Mouse (Mus musculus): Measurements from ENCODE around the gene Snx1. TPM values are rescaled to one million over a fixed set of nuclear protein-coding genes. Genes with fewer than 3 reads are reported as not detected.
A peak's percentile ranks its signal among the peaks of the same experiment; 100 is the strongest.

Gene Snx1
- total RNA-seq, 1 experiment: 42.4 TPM

DNA sequence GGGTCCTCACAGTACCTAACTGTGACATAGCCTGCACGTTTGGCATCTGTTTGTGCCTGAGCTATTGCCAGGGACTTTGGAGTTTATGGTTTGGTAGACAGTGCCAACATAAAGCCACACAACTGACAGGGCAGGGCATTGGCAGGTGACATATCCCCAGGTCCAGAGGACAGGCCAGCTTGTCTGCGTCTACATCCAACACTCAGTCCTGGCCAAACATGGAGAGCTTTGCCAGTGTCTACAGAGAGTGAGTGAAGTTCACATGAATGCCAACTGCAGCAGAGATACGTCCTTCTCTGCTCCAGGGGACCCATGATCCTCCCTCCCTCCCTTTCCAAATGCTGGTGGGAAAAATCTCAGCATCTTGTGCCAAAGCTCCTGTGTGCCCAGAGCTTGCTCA lies 42.2 kb downstream of the Snx1 start:
- Histone ChIP-seq H3K4me1 (ENCODE audit: control insufficient read depth in 2 of 2, insufficient read depth in 2 of 2, low read length in 2 of 2, poor library complexity in 1 of 2) (peaks cover 0 to 2% of the 10 kb centered on the region in 2 experiments; a peak in 1 of 4 replicates), H3K36me3 (ENCODE audit: control insufficient read depth, insufficient read depth, low read length, poor library complexity, severe bottlenecking) (no peaks in the 10 kb centered on the region), H3K4me3 (ENCODE audit: insufficient read depth in 1 of 2, low read depth in 1 of 2, low read length in 2 of 2, poor library complexity in 1 of 2, severe bottlenecking in 1 of 2) (no peak overlapping the region), H3K9me3 (ENCODE audit: control insufficient read depth, insufficient read depth, low read depth, low read length) (no peaks in the 10 kb centered on the region), H3K27ac (ENCODE audit: insufficient read depth, low read depth, low read length, poor library complexity, severe bottlenecking) (no peak overlapping the region), H3K9ac (ENCODE audit: insufficient read depth, low read depth, low read length, poor library complexity, severe bottlenecking) (no peak overlapping the region)
- TF ChIP-seq CHD2 (IDR thresholded peaks at IDR 0.05; ENCODE audit: low read depth, low read length) (no peak), HCFC1 (IDR thresholded peaks at IDR 0.05; ENCODE audit: borderline replicate concordance, insufficient read depth, low read length) (no peak), MAFK (IDR thresholded peaks at IDR 0.05; ENCODE audit: insufficient read depth, low read depth, low read length) (no peak), ZC3H11A (IDR thresholded peaks at IDR 0.05; ENCODE audit: borderline replicate concordance, low read depth, low read length) (no peak), ZNF384 (IDR thresholded peaks at IDR 0.05; ENCODE audit: low read depth, low read length) (no peak)
- in situ Hi-C loops (cut with MboI; ENCODE audit: low sequenced_read_pairs in 2 of 2, unreplicated experiment in 2 of 2): no loop called here
- no peak for DNase-seq (ENCODE audit: low read depth, low spot score)

DNA sequence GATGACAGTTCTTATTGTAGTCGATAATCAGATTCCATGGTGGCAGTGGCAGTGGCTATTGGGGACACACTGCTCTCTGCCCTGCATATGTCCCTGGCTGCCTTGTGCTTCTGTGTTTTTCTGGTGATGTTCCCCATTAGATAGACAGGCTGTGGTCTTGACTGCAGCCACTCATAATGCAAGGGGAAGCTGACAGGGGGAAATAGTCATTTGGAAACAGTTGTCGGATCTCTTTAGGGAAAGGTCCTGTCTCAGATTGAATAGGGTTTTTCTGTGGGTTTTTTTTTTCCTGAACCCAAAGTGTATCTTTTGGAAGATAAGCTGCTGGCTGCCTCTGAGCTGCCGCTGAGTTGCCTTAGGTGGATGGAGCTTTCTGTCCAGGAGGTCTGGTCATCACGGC lies 44.4 kb downstream of the Snx1 start:
- no peak overlapping the region for H3K27ac ChIP-seq (ENCODE audit: insufficient read depth, low read depth, low read length, poor library complexity, severe bottlenecking)
- TF ChIP-seq ZC3H11A (IDR thresholded peaks at IDR 0.05; ENCODE audit: borderline replicate concordance, low read depth, low read length) (no peak), ZNF384 (IDR thresholded peaks at IDR 0.05; ENCODE audit: low read depth, low read length) (no peak), CHD2 (IDR thresholded peaks at IDR 0.05; ENCODE audit: low read depth, low read length) (no peak), MAFK (IDR thresholded peaks at IDR 0.05; ENCODE audit: insufficient read depth, low read depth, low read length) (no peak), HCFC1 (IDR thresholded peaks at IDR 0.05; ENCODE audit: borderline replicate concordance, insufficient read depth, low read length) (no peak)
- in situ Hi-C loops (cut with MboI; ENCODE audit: low sequenced_read_pairs in 2 of 2, unreplicated experiment in 2 of 2): no loop called here
- peaks cover 3 to 4% of the 10 kb centered on the region in 2 experiments; a peak in 2 of 4 replicates for H3K4me1 ChIP-seq (ENCODE audit: control insufficient read depth in 2 of 2, insufficient read depth in 2 of 2, low read length in 2 of 2, poor library complexity in 1 of 2)
- H3K36me3 ChIP-seq (ENCODE audit: control insufficient read depth, insufficient read depth, low read length, poor library complexity, severe bottlenecking): no peaks in the 10 kb centered on the region
- DNase-seq (ENCODE audit: low read depth, low spot score): no peak
- H3K9me3 ChIP-seq (ENCODE audit: control insufficient read depth, insufficient read depth, low read depth, low read length): no peaks in the 10 kb centered on the region
- H3K9ac ChIP-seq (ENCODE audit: insufficient read depth, low read depth, low read length, poor library complexity, severe bottlenecking): no peak overlapping the region
- no peak overlapping the region for H3K4me3 ChIP-seq (ENCODE audit: insufficient read depth in 1 of 2, low read depth in 1 of 2, low read length in 2 of 2, poor library complexity in 1 of 2, severe bottlenecking in 1 of 2)

DNA sequence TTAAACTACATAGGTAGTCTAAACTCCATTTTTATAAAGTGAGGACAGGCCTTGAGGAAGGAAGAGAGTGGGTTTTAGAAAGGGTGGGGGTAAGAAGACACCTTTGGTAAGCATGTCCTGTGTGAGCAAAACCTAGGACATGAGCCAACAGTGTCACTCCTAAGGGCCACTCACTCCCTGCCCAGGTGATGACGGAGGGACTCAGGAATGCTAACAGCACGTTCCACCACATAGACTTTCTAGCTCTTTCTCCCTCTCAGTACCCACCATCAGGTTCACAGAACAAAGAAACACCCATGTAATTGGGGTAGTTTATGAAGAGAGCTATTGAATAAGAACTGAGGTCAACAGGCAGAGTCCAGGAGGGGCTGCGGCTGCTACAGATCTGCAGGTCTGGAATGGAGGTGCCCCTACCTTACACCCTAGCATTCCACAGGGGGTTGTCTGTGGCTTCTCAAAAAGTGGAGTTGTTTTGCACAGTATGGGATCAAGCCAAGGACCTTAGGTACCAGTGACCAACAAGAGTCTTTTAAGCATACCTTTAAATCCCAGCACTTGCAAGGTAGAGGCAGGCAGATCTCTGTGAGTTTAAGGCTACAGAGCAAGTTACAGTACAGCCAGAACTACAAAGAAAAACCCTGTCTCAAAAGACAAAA lies 45.5 kb downstream of the Snx1 start:
- in situ Hi-C loops (cut with MboI; ENCODE audit: low sequenced_read_pairs in 2 of 2, unreplicated experiment in 2 of 2): no loop called here
- Histone ChIP-seq H3K9ac (ENCODE audit: insufficient read depth, low read depth, low read length, poor library complexity, severe bottlenecking) (no peak overlapping the region), H3K4me3 (ENCODE audit: insufficient read depth in 1 of 2, low read depth in 1 of 2, low read length in 2 of 2, poor library complexity in 1 of 2, severe bottlenecking in 1 of 2) (no peak overlapping the region), H3K36me3 (ENCODE audit: control insufficient read depth, insufficient read depth, low read length, poor library complexity, severe bottlenecking) (no peaks in the 10 kb centered on the region), H3K27ac (ENCODE audit: insufficient read depth, low read depth, low read length, poor library complexity, severe bottlenecking) (no peak overlapping the region), H3K4me1 (ENCODE audit: control insufficient read depth in 2 of 2, insufficient read depth in 2 of 2, low read length in 2 of 2, poor library complexity in 1 of 2) (peaks cover 3% of the 10 kb centered on the region in 2 experiments; a peak in 2 of 4 replicates), H3K9me3 (ENCODE audit: control insufficient read depth, insufficient read depth, low read depth, low read length) (no peaks in the 10 kb centered on the region)
- no peak for DNase-seq (ENCODE audit: low read depth, low spot score)
- TF ChIP-seq CHD2 (IDR thresholded peaks at IDR 0.05; ENCODE audit: low read depth, low read length): no peak
- TF ChIP-seq MAFK (IDR thresholded peaks at IDR 0.05; ENCODE audit: insufficient read depth, low read depth, low read length): no peak
- TF ChIP-seq ZC3H11A (IDR thresholded peaks at IDR 0.05; ENCODE audit: borderline replicate concordance, low read depth, low read length): no peak
- TF ChIP-seq ZNF384 (IDR thresholded peaks at IDR 0.05; ENCODE audit: low read depth, low read length): no peak
- TF ChIP-seq HCFC1 (IDR thresholded peaks at IDR 0.05; ENCODE audit: borderline replicate concordance, insufficient read depth, low read length): no peak

DNA sequence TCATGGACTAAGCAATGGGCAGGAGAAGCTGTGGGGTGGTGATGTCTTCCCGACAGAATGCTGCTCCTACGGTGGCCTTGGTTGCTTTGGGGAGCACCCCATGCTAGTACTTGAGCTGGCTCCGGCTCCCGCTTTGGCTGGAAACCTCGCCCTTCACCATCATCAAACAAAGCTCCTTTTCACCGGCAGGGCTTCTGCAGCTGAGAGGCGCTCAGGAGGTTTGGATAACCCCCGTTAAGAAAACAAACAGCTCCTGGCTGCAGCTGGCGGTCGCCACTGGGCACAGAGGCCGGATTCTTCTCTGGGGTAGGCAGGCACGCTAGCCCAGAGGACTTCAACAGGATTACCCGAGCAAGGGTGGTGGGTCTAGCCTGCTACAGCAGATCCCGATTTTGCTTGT lies 47.9 kb downstream of the Snx1 start:
- no peak for TF ChIP-seq ZNF384 (IDR thresholded peaks at IDR 0.05; ENCODE audit: low read depth, low read length)
- TF ChIP-seq MAFK (IDR thresholded peaks at IDR 0.05; ENCODE audit: insufficient read depth, low read depth, low read length): no peak
- TF ChIP-seq CHD2 (IDR thresholded peaks at IDR 0.05; ENCODE audit: low read depth, low read length): no peak
- no peak for TF ChIP-seq HCFC1 (IDR thresholded peaks at IDR 0.05; ENCODE audit: borderline replicate concordance, insufficient read depth, low read length)
- no peak for TF ChIP-seq ZC3H11A (IDR thresholded peaks at IDR 0.05; ENCODE audit: borderline replicate concordance, low read depth, low read length)
- H3K9me3 ChIP-seq (ENCODE audit: control insufficient read depth, insufficient read depth, low read depth, low read length): no peaks in the 10 kb centered on the region
- peaks cover 2 to 3% of the 10 kb centered on the region in 2 experiments; a peak in 1 of 4 replicates for H3K4me1 ChIP-seq (ENCODE audit: control insufficient read depth in 2 of 2, insufficient read depth in 2 of 2, low read length in 2 of 2, poor library complexity in 1 of 2)
- in situ Hi-C loops (cut with MboI; ENCODE audit: low sequenced_read_pairs in 2 of 2, unreplicated experiment in 2 of 2): no loop called here
- no peak for DNase-seq (ENCODE audit: low read depth, low spot score)
- H3K4me3 ChIP-seq (ENCODE audit: insufficient read depth in 1 of 2, low read depth in 1 of 2, low read length in 2 of 2, poor library complexity in 1 of 2, severe bottlenecking in 1 of 2): no peak overlapping the region
- H3K9ac ChIP-seq (ENCODE audit: insufficient read depth, low read depth, low read length, poor library complexity, severe bottlenecking): 0 out of 2 replicates have a peak overlapping the region, but pooled peaks have one; percentile 32
- H3K36me3 ChIP-seq (ENCODE audit: control insufficient read depth, insufficient read depth, low read length, poor library complexity, severe bottlenecking): no peaks in the 10 kb centered on the region
- no peak overlapping the region for H3K27ac ChIP-seq (ENCODE audit: insufficient read depth, low read depth, low read length, poor library complexity, severe bottlenecking)

All from ES-E14 (cell line).